Mouse (Mus musculus): ENCODE results near the gene Zdhhc19.

DNA sequence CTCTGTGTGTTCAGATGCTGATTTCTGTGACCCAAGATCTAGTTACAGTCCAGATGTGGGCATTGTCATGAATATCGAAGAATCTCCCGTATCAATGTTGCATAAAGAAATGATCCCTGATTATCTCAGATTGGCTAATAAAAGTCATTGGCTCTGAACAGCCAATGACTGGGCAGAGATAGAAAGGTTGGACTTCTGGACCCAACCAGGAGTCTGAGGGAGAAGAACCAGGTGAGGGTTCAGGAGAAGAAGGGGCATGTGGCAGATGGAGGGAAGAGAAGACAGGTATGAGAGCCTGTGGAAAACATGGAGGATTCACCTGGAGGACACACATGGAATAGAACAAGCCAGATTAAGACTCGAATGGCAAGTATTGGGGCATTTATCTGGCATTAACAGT lies 92.5 kb downstream of the Zdhhc19 start:
- TF ChIP-seq CTCF (IDR thresholded peaks at IDR 0.05; ENCODE audit: low read depth, low read length) (no peak), POLR2AphosphoS5 (IDR thresholded peaks at IDR 0.05; ENCODE audit: insufficient replicate concordance, low read depth, low read length) (no peak)

All from G1E (cell line).